Mouse (Mus musculus) small intestine, adult 2 months (tissue): ENCODE measurements at regions not wholly inside any gene's neighbourhood (a gene's known extent, or its start where the extent isn't known, plus 50 kb on each side); places are given as distances from the start of the nearest gene placed in this dataset.

Source experiments
- H3K27ac ChIP-seq: fragments of 200-500 bp; 2 replicates; pipeline ENCODE4 v1.5.1; 2012; ENCODE audit warnings: low read depth, low read length, control low read depth, inconsistent platforms; ENCODE audit not compliant: insufficient read depth
- H3K27me3 ChIP-seq: fragments of 200-500 bp; 2 replicates; pipeline ENCODE4 v1.6.1; 2012; ENCODE audit warnings: mild to moderate bottlenecking, moderate library complexity, low read length, inconsistent platforms; ENCODE audit not compliant: control insufficient read depth, insufficient read depth
- H3K36me3 ChIP-seq: fragments of 200-500 bp; 2 replicates; pipeline ENCODE4 v1.6.1; 2012; ENCODE audit warnings: mild to moderate bottlenecking, low read length, control low read depth, inconsistent platforms; ENCODE audit not compliant: control insufficient read depth, insufficient read depth
- H3K4me1 ChIP-seq: fragments of 200-500 bp; 2 replicates; pipeline ENCODE4 v1.6.1; 2012; ENCODE audit warnings: low read length, inconsistent platforms, mixed read lengths; ENCODE audit not compliant: control insufficient read depth, insufficient read depth, insufficient read length
- H3K4me3 ChIP-seq: fragments of 200-500 bp; 2 replicates; pipeline ENCODE4 v1.5.1; 2012; ENCODE audit warnings: low read depth, mild to moderate bottlenecking, control low read depth, inconsistent platforms, low read length, moderate library complexity
- CTCF ChIP-seq: fragments of 200-500 bp; IDR thresholded peaks from 2 replicates; pipeline ENCODE4 v1.5.1; 2012; ENCODE audit warnings: low read depth, mild to moderate bottlenecking, control low read depth, inconsistent platforms, low read length, moderate library complexity, mixed read lengths; ENCODE audit not compliant: insufficient replicate concordance, insufficient read length; ENCODE audit errors: extremely low read depth
- POLR2A ChIP-seq: fragments of 200-500 bp; IDR thresholded peaks from 2 replicates; pipeline ENCODE4 v1.6.1; 2012; ENCODE audit warnings: low read depth, mild to moderate bottlenecking, control low read depth, inconsistent platforms, low read length, moderate library complexity
- WGBS: fragments of 180-500 bp; shearing (Covaris S2); methylation state at CpG from one replicate; pipeline ENCODE4 v1.1.7; 2018; 5-methylcytosine and 5-hydroxymethylcytosine counted together

GRCm38 (mm10) chr15:57600562-57600961, 123.1 kb upstream of the Slc22a22 start:
- WGBS = 16% methylated on average over 6 of the region's 6 CpGs
- H3K36me3 ChIP-seq = no peaks in the 10 kb centered on the region
- no peak for TF ChIP-seq POLR2A
- peak; percentile 82; the same call in 1 of the 2 replicates for TF ChIP-seq CTCF
- no peaks in the 10 kb centered on the region for H3K4me1 ChIP-seq
- no peaks in the 10 kb centered on the region for H3K27me3 ChIP-seq
- no peak overlapping the region for H3K4me3 ChIP-seq
- no peak overlapping the region for H3K27ac ChIP-seq

DNA sequence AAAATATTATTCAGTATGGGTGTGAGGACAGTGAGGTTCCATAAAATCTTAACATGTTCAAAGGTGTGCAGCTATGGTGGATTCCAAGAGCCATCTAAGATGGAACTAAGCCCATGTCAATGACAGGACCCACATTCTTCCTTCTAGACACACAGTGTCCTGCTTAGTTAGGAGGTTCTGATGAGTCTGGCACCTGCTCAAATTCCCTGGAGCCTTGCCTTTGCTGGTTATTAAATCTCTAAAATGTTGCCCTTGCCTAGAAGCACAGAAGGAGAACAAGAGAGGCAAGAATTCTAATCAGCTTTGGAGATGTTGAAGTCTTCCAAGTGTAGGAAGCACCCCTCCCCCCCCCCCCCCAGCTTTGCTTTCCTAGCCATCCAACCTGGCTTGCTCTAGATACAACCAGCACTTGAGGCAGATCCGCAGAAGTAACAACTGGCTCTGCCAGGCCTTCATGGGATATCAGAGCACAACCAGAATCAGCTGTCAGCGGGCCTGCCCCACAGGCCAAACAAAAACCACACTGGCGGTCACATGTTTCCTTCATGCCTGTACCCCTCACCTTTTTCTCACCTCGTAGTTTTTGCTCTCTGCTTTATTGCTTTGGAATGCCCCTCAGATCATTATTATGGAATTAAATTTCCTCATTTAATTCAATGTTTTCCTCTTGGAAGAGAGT, 116.0 kb upstream of the Slc22a22 start:
- Histone ChIP-seq H3K27ac (no peak overlapping the region), H3K4me1 (no peaks in the 10 kb centered on the region), H3K27me3 (no peaks in the 10 kb centered on the region), H3K4me3 (no peak overlapping the region), H3K36me3 (no peaks in the 10 kb centered on the region)
- TF ChIP-seq POLR2A (no peak), CTCF (no peak)
- 70% methylated on average over 4 of the region's 4 CpGs for WGBS

- Histone ChIP-seq H3K27me3 (no peaks in the 10 kb centered on the region), H3K4me3 (no peak overlapping the region), H3K27ac (no peak overlapping the region), H3K36me3 (no peaks in the 10 kb centered on the region), H3K4me1 (no peaks in the 10 kb centered on the region)
- WGBS = 61% methylated on average over 7 of the region's 7 CpGs
- no peak for TF ChIP-seq POLR2A
- no peak for TF ChIP-seq CTCF
Observed at GRCm38 (mm10) chr15:57590597-57591219, 113.3 kb upstream of the Slc22a22 start.

DNA sequence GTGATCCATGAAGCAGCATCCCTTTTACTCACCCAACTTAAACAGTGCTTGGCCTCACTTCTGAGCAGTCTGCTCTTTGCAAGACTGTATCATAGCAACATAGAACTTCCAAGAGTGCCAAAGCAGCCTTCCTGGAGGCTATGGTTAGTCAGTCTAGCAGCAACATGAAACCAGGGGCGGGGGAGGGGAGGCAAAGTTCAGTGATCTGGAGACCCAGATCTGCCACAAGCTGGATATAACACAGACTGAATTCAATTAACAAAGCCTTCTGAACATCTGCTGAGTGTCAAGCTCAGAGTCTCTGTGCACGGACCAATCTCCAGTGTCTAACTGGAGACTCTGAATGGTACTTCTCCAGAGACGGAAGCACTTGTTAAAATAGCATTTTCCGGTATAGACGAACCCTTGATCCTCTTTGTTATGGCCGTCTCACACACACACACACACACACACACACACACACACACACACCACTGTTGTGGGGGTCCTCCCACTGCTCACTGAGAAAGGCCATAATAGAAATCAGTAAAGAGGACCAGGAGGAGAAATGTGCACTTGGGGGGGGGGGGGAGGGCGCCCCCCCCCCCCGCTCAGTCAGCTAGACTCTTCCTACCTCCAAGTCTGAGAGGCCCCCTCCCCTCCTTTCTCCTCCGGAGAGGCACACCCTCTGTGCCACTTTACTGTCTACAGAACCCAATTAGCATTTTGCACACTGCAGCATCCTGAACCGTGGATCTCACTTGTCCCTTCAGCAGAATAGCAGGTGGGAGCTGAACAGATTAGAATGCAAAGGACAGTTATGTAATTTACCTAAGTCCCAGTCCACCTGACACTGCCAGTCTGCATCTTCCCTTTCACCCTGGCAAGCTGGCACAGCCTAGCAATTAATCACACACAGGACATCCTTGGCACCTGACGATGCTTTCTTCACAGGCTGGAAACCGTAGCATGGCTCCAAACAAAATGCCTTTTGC, 112.3 kb upstream of the Slc22a22 start:
- H3K27me3 ChIP-seq = no peaks in the 10 kb centered on the region
- 52% methylated on average over 11 of the region's 12 CpGs for WGBS
- H3K4me3 ChIP-seq = no peak overlapping the region
- TF ChIP-seq CTCF = no peak
- no peak for TF ChIP-seq POLR2A
- H3K27ac ChIP-seq = no peak overlapping the region
- H3K36me3 ChIP-seq = no peaks in the 10 kb centered on the region
- H3K4me1 ChIP-seq = no peaks in the 10 kb centered on the region

DNA sequence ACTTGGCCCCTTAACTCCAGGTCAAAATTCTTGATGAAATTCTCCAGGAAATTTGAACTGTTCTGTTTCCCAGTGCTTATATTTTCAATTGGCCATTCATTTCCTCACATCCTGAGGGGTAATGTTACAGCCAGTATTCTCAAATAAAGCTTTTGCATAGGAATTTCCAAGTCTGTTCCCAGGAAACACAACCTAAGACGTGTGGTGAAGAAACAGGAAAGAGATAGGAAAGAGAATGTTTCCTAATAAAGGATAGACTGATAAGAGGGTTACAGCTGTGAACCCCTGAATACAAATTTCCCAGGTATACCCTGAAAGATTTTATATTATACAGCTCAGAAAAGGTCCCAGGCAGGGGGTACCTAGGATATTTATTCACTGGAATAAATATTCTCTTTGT, 108.0 kb upstream of the Slc22a22 start:
- Histone ChIP-seq H3K4me3 (no peak overlapping the region), H3K27me3 (no peaks in the 10 kb centered on the region), H3K27ac (no peak overlapping the region), H3K4me1 (no peaks in the 10 kb centered on the region), H3K36me3 (no peaks in the 10 kb centered on the region)
- WGBS = 38% methylated on average over 1 of the region's 1 CpGs
- no peak for TF ChIP-seq CTCF
- no peak for TF ChIP-seq POLR2A

GRCm38 (mm10) chr15:57584498-57584897, 107.1 kb upstream of the Slc22a22 start:
- H3K4me3 ChIP-seq = no peak overlapping the region
- no peaks in the 10 kb centered on the region for H3K36me3 ChIP-seq
- 82% methylated on average over 11 of the region's 11 CpGs for WGBS
- TF ChIP-seq CTCF (no peak), POLR2A (no peak)
- no peak overlapping the region for H3K27ac ChIP-seq
- H3K27me3 ChIP-seq = no peaks in the 10 kb centered on the region
- no peaks in the 10 kb centered on the region for H3K4me1 ChIP-seq

DNA sequence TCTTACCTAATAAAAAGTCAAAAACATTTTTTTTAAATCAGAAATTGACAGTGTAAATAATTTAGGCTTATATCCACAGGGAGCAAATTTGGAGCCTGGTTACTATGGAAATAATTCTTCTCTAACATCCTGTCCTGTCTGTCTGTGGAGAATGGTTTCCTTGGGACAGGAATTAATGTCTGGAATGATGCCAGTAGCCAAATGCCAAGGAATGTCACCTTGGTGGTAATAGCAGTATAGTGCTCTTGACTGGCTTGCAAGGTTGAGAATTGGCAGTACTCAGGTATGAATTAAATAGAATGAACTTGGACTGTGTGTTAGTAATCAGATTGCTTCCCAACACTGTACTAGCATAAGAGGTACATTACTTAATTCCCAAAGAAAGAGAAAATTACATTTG, 103.8 kb upstream of the Slc22a22 start:
- Histone ChIP-seq H3K4me1 (no peaks in the 10 kb centered on the region), H3K36me3 (no peaks in the 10 kb centered on the region), H3K4me3 (no peak overlapping the region), H3K27ac (no peak overlapping the region), H3K27me3 (no peaks in the 10 kb centered on the region)
- TF ChIP-seq CTCF (no peak), POLR2A (no peak)
